Mouse (Mus musculus) myocyte (in vitro differentiated cells): ENCODE data around the gene Gm17324. TPM values are rescaled to one million over a fixed set of nuclear protein-coding genes. Genes with fewer than 3 reads are reported as not detected.
A peak's percentile ranks its signal among the peaks of the same experiment; 100 is the strongest.

ENCODE experiments used
- H3K27me3 ChIP-seq: one replicate; pipeline ENCODE4 v1.6.1; 2011; ENCODE audit not compliant: control insufficient read depth, insufficient read depth, insufficient read length
- H3K36me3 ChIP-seq: one replicate; pipeline ENCODE4 v1.6.1; 2011; ENCODE audit not compliant: control insufficient read depth, insufficient read depth
- H3K4me2 ChIP-seq: one replicate; pipeline ENCODE4 v1.6.1; 2011; ENCODE audit warnings: low read depth, control low read depth
- H3K4me3 ChIP-seq: one replicate; pipeline ENCODE4 v1.5.1; 2011; ENCODE audit warnings: mild to moderate bottlenecking, control low read depth, moderate library complexity
- H3K79me2 ChIP-seq: one replicate; pipeline ENCODE4 v1.6.1; 2011; ENCODE audit not compliant: control insufficient read depth, insufficient read depth
- H3ac ChIP-seq: one replicate; pipeline ENCODE4 v1.6.1; 2011; ENCODE audit not compliant: control insufficient read depth, insufficient read length
- CEBPB ChIP-seq: IDR thresholded peaks from 2 replicates; pipeline ENCODE4 v1.6.1; 2011; ENCODE audit warnings: mild to moderate bottlenecking, moderate library complexity; ENCODE audit not compliant: poor library complexity, insufficient read depth, severe bottlenecking
- E2F4 ChIP-seq: IDR thresholded peaks from one replicate; pipeline ENCODE4 v1.6.1; 2011; ENCODE audit warnings: mild to moderate bottlenecking, control low read depth, moderate library complexity; ENCODE audit not compliant: insufficient read depth
- MAX ChIP-seq: IDR thresholded peaks from one replicate; pipeline ENCODE4 v1.6.1; 2011; ENCODE audit warnings: low read depth, mild to moderate bottlenecking, control low read depth
- MYOD1 ChIP-seq, 3 experiments: IDR thresholded peaks; one replicate each; pipeline ENCODE4 v1.6.1; 2011; ENCODE audit warnings: control low read depth in 2 of 3, low read depth in 2 of 3, mild to moderate bottlenecking in 2 of 3, moderate library complexity in 1 of 3; ENCODE audit not compliant: insufficient read length in 2 of 3, control insufficient read depth in 1 of 3
- MYOG ChIP-seq, 3 experiments: IDR thresholded peaks; one replicate each; pipeline ENCODE4 v1.6.1; 2011; ENCODE audit warnings: control low read depth in 2 of 3, low read depth in 2 of 3, mild to moderate bottlenecking in 2 of 3; ENCODE audit not compliant: insufficient read length in 2 of 3, control insufficient read depth in 1 of 3, insufficient read depth in 1 of 3
- POLR2A ChIP-seq: IDR thresholded peaks from one replicate; pipeline ENCODE4 v1.6.1; 2011; ENCODE audit warnings: low read depth, mild to moderate bottlenecking, control low read depth, moderate library complexity; ENCODE audit not compliant: insufficient read length
- POLR2AphosphoS2 ChIP-seq: IDR thresholded peaks from one replicate; pipeline ENCODE4 v1.6.1; 2011; ENCODE audit warnings: low read depth, control low read depth; ENCODE audit not compliant: insufficient read length
- REST ChIP-seq: IDR thresholded peaks from one replicate; pipeline ENCODE4 v1.6.1; 2011; ENCODE audit warnings: mild to moderate bottlenecking, control low read depth, moderate library complexity; ENCODE audit not compliant: insufficient read depth, insufficient read length
- SRF ChIP-seq: IDR thresholded peaks from one replicate; pipeline ENCODE4 v1.6.1; 2011; ENCODE audit warnings: low read depth; ENCODE audit not compliant: control insufficient read depth, insufficient read length
- TCF12 ChIP-seq: IDR thresholded peaks from one replicate; pipeline ENCODE4 v1.6.1; 2011; ENCODE audit warnings: mild to moderate bottlenecking, control low read depth; ENCODE audit not compliant: poor library complexity, insufficient read depth, severe bottlenecking
- TCF3 ChIP-seq: IDR thresholded peaks from one replicate; pipeline ENCODE4 v1.6.1; 2011; ENCODE audit warnings: low read depth, control low read depth; ENCODE audit not compliant: insufficient read length
- USF1 ChIP-seq: IDR thresholded peaks from one replicate; pipeline ENCODE4 v1.6.1; 2011; ENCODE audit warnings: low read depth, mild to moderate bottlenecking, control low read depth, moderate library complexity
- polyA plus RNA-seq: library from polyadenylated mRNA; unstranded; fragments of >200 nt; fragmentation: generic; extraction: Trizol; gene quantifications from one replicate; pipeline ENCODE4 v1.2.1, GENCODE M21; 2012; ENCODE audit warnings: missing spikeins

The Gm17324 gene
- polyA plus RNA-seq, 1 experiment, result 0.13 TPM

GRCm38 (mm10) chr9:78463337-78463736, 14.8 kb upstream of the Gm17324 start:
- Histone ChIP-seq H3ac (no peak overlapping the region), H3K27me3 (no peaks in the 10 kb centered on the region), H3K4me3 (no peak overlapping the region), H3K79me2 (no peaks in the 10 kb centered on the region), H3K4me2 (no peak overlapping the region), H3K36me3 (peaks cover 40% of the 10 kb centered on the region)
- TF ChIP-seq MYOG (IDR thresholded peaks at IDR 0.05; ENCODE audit: control insufficient read depth in 1 of 3, insufficient read depth in 1 of 3, insufficient read length in 2 of 3, low read depth in 2 of 3) (no peak), TCF3 (no peak), E2F4 (no peak)

GRCm38 (mm10) chr9:78457026-78457425, 8.4 kb upstream of the Gm17324 start:
- H3K79me2 ChIP-seq, result no peaks in the 10 kb centered on the region
- no peak overlapping the region for H3ac ChIP-seq
- TF ChIP-seq MYOD1 (IDR thresholded peaks at IDR 0.05; ENCODE audit: control insufficient read depth in 1 of 3, insufficient read length in 2 of 3, low read depth in 2 of 3) (no peak), USF1 (no peak), CEBPB (no peak)
- no peak overlapping the region for H3K4me2 ChIP-seq
- H3K27me3 ChIP-seq, result no peaks in the 10 kb centered on the region
- peaks cover 28% of the 10 kb centered on the region for H3K36me3 ChIP-seq
- no peak overlapping the region for H3K4me3 ChIP-seq

GRCm38 (mm10) chr9:78451382-78451781, 2.8 kb upstream of the Gm17324 start:
- Histone ChIP-seq H3K79me2 (peaks cover 10% of the 10 kb centered on the region), H3K36me3 (no peaks in the 10 kb centered on the region)
- TF ChIP-seq POLR2AphosphoS2, result no peak
- TF ChIP-seq USF1, result no peak
- TF ChIP-seq POLR2A, result no peak
- TF ChIP-seq REST, result no peak
- TF ChIP-seq MYOG (IDR thresholded peaks at IDR 0.05; ENCODE audit: control insufficient read depth in 1 of 3, insufficient read depth in 1 of 3, insufficient read length in 2 of 3, low read depth in 2 of 3), result no peak

GRCm38 (mm10) chr9:78450404-78450803, 1.8 kb upstream of the Gm17324 start:
- H3K4me3 ChIP-seq, result no peak overlapping the region
- no peak for TF ChIP-seq TCF12
- no peak for TF ChIP-seq MAX
- TF ChIP-seq CEBPB, result no peak
- no peak for TF ChIP-seq USF1
- no peak for TF ChIP-seq MYOG (IDR thresholded peaks at IDR 0.05; ENCODE audit: control insufficient read depth in 1 of 3, insufficient read depth in 1 of 3, insufficient read length in 2 of 3, low read depth in 2 of 3)
- H3ac ChIP-seq, result no peak overlapping the region
- no peaks in the 10 kb centered on the region for H3K36me3 ChIP-seq
- no peak overlapping the region for H3K4me2 ChIP-seq
- peaks cover 10% of the 10 kb centered on the region for H3K79me2 ChIP-seq
- no peaks in the 10 kb centered on the region for H3K27me3 ChIP-seq

More at GRCm38 (mm10) chr9:78451382-78451781, 2.8 kb upstream of the Gm17324 start:
- no peak overlapping the region for H3K4me2 ChIP-seq
- H3K27me3 ChIP-seq, result no peaks in the 10 kb centered on the region
- no peak overlapping the region for H3K4me3 ChIP-seq
- H3ac ChIP-seq, result no peak overlapping the region

- TF ChIP-seq REST (no peak), CEBPB (no peak), MYOG (IDR thresholded peaks at IDR 0.05; ENCODE audit: control insufficient read depth in 1 of 3, insufficient read depth in 1 of 3, insufficient read length in 2 of 3, low read depth in 2 of 3) (no peak), TCF12 (no peak), E2F4 (no peak), MAX (no peak), SRF (no peak), POLR2A (no peak), POLR2AphosphoS2 (no peak), USF1 (no peak), MYOD1 (IDR thresholded peaks at IDR 0.05; ENCODE audit: control insufficient read depth in 1 of 3, insufficient read length in 2 of 3, low read depth in 2 of 3) (no peak), TCF3 (no peak)
- no peaks in the 10 kb centered on the region for H3K36me3 ChIP-seq
- peaks cover 4% of the 10 kb centered on the region for H3K27me3 ChIP-seq
- H3K4me2 ChIP-seq, result peak overlapping the region; percentile 96
- peak overlapping the region; percentile 60 for H3K4me3 ChIP-seq
- peak overlapping the region; percentile 83 for H3ac ChIP-seq
- H3K79me2 ChIP-seq, result peaks cover 10% of the 10 kb centered on the region
Measured at GRCm38 (mm10) chr9:78447606-78447972, 997 bp downstream of the Gm17324 start.
